Mouse (Mus musculus): Measurements from ENCODE around the gene Sash1.

DNA sequence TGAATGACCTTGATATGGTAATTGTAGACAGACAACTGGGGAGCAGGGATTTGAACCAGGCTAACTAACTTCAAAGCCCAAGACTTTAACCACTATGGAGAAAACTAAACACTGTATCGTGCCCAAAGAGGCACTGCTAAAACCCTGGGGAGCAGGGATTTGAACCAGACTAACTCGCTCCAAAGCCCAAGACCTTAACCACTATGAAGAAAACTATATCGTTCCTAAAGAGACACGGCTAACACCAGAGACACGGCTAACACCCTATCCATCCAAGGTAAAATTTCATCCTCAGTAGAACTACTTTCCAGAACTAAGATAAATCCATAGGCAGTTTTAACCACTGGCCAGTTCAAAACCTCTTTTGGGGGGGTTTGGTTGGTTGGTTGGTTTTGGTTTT is 1.3 kb downstream of the Sash1 start:
- TF ChIP-seq GATA1 (IDR thresholded peaks at IDR 0.05; ENCODE audit: borderline replicate concordance, low read length) = no peak
- no peak for TF ChIP-seq FLI1 (IDR thresholded peaks at IDR 0.05; ENCODE audit: low read length)
